Mouse (Mus musculus): ENCODE results near the gene Fam171a1. TPM values are rescaled to one million over a fixed set of nuclear protein-coding genes. Genes with fewer than 3 reads are reported as not detected.
"Not testable (repeated sequence)": the region's sequence is repeated elsewhere in the genome, so short reads cannot be mapped to it uniquely, and the experiment has no call there.

The Fam171a1 gene
- total RNA-seq, 2 experiments from 2014 or later, result 12.0 to 13.2 TPM

DNA sequence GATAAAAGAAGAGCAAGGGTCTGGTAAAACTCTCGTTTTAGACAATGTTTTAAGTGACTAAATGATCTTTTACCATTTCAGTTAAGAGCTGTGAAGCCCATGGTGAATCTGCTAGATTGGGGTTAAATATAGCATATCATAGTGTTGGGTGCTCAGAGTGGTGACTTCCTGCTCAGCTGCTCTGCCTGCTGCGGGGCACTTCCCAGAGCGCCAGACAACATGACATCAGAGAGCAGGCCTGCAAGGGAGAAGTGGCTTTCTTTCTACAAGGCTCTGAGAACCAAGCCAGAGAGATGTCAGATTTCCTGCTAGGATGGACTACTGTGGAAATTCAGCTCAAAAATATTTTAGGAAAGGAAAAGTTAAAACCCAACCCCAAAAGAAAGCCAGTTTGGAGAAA lies 57.8 kb downstream of the Fam171a1 start:
- DNase-seq, result peak; percentile 35 to 38

DNA sequence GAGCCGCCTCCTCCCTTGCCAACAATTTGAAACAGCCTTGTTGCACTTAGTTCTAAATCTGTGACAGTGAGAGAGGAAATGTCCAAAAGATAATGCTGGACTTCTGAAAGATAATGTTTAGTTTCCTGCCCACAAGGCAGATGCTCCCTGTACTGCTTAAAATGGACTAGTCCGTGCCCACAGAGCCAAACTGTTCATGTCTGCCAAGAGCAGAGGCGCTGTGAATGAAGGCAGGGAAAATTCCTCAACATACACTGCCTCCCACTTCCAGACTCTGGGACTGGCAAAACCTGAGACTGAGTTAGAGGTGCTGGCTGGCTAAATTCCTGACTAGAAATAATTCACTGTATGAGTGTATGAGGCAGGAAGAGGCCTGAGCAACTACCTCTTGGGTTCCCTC lies 58.6 kb downstream of the Fam171a1 start:
- DNase-seq, result no peak

DNA sequence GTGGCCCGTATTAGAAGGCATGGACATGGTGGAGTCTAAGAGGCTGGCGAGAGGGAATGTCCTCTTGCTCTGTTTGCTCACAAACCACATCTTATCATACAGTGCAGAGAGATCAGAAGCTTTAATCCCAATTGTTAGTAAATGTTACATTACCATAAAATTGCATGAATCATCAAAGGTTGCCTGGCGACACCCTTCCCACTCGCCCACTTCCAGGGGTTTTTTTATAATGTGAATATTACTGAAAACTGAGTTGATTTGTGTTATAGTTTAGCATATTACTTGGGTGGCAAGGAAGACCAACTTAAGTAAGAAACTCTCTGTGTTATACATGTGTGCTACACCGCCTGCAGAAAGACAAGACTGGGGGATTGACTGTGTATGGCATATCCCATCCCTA lies 60.9 kb downstream of the Fam171a1 start:
- DNase-seq, result no peak

DNA sequence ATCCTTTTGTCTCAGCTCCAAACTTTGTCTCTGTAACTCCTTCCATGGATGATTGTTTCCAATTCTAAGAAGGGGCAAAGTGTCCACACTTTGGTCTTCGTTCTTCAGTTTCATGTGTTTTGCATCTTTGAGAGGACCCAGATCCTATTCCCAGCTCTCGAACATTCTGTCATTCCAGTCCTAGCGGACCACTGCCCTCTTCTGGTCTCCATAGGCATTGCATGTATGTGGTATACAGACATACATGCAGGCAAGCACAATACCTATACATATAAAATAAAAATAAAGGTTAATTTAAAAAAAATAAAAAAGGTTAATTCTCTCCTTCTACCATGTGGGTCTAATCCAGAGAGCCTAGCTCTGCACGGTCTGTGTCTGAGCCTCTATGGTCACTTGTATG lies 62.0 kb downstream of the Fam171a1 start:
- DNase-seq, result not testable (repeated sequence)

DNA sequence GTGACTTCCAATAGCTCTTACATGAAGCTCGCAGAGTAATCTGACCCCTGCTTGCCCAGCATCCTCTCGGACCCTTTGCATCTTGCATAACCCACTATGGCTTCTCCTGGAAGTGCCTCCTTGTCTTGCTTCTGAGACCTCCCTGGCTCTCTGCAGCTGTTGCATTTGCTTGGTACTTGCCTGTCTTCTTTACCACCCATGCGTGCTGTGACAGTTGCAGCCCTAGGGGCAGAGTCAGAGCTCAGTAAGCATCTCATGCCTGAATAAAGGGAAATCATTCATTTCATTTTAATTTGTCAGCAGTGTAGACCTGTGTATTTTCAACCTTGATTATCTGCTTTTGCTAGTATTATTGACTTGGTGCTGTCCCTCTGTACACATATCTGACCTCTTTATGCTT lies 62.7 kb downstream of the Fam171a1 start:
- no peak for DNase-seq

DNA sequence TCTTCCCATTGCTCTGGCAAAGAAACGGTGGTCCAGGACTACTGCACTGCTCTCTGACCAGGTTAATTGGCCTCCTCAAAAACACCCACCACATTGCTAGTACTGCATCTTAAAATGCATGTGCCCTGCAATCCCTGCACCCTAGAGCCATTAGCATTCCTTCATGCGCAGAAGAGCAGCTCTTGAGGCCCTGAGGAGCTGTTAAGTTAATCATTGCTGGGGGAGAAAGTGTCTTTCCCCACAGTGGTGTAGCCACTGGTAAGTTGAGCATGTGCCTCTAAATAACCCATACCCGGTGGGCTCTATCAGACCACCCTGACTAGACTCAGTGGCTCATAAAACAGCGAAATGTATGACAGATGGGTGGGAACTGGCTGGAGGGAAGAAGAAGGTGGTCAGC lies 66.5 kb downstream of the Fam171a1 start:
- DNase-seq, result no peak

DNA sequence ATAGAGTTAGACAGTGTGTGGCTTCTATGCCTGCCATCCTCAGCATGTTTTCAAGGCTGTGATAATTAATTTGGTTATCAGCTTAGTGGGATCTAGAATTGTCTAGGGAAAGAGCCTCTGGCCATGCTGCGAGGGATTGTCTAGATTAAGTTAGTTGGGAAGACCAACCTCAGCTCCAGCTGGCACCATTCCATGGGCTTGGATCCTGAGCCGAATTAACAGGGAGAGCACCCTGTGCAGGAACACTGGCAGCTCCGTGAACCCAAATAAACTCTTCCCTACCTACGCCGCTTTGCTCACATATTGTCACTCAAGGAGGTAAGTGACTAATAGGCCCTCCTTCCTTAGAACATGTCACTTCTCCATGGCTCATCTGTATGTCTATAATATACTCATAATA lies 69.6 kb downstream of the Fam171a1 start:
- peak in 1 of 2 experiments; percentile 22 for DNase-seq

DNA sequence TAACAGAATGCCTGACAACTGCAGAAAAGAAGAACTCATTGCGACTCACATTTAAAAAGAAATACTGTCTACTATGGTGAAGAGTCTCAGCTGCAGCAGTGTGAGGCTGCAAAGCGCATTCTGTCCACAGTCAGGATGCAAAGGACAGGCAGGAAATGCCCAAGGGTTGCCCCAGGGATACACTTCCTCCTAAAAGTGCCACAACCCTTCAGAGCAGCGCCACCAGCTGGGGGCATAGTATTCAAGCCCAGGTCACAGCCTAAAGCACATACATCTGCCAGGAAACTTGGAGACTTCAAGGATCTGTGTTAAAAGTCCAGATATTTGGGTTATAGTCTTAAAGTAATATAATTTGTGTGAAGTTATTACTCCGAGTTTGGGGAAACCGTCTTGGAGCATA lies 71.3 kb downstream of the Fam171a1 start:
- peak in 1 of 2 experiments; percentile 22 for DNase-seq

DNA sequence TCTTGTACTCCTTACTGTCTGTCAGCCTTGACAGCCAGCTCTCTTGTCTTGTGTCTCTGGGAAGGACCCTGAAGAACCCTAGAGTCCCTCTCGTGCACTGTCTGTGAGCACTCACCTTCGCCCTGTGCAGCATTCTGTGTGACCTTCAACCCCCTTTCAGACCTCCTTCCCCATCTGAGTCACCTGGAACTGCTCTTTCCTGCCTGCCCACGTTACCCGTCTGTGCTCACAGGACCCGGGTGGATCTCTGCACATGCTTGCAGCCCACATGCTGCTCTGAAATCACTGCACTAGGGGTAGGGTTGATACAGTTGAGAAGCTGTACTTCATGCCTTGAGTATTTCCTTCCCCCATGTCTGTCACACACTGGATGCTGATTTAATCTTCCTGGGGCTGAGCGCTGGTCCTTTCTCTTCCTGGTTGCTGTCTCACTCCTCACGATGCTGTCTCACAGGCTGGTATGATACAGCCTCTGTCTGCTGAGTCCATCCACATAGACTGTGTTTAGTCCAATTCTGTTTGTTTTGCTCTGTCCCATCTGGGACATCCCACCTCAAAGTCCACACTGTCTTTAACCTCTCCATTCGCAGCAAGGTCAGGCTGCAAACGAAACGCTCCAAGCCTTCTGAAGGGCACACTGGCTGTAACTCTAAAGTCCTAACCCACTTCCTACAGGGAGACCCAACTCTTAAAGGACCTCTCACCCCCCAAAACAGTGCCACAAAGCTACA lies 74.9 kb downstream of the Fam171a1 start:
- no peak for DNase-seq

DNA sequence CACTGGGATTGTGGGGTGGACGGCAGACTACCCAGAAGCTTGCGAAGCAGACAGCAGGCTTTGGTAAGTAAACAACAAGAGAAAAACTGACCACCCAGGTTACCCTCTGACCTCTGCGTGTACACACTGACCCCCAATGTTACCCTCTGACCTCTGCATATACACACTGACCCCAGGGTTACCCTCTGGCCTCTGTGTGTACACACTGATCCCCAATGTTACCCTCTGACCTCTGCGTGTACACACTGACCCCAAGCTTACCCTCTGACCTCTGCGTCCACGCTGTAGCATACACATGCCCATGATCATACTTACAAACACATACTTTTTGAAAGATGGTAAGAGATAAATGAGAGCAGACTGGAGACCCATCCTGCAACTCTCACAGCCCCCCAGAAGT lies 77.1 kb downstream of the Fam171a1 start:
- no peak for DNase-seq

DNA sequence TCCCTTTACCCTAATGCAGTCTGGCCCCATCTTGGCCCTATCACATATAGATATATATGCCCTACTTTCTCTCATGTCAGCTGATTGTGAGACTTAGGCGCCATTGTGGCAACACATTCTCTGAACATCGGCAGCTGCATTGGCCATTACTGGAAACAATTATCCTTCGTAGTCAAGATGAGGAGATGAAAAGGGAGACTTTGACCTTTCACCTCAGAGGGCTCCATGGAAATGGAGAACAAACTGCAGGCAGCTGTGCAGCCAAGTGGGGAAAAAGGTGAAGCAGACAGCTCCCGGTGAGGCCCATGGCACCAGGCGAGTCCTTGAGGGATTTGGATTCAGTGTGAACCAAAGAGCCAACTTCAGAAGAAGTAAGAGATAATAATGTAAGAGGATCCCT lies 81.5 kb downstream of the Fam171a1 start:
- no peak for DNase-seq

DNA sequence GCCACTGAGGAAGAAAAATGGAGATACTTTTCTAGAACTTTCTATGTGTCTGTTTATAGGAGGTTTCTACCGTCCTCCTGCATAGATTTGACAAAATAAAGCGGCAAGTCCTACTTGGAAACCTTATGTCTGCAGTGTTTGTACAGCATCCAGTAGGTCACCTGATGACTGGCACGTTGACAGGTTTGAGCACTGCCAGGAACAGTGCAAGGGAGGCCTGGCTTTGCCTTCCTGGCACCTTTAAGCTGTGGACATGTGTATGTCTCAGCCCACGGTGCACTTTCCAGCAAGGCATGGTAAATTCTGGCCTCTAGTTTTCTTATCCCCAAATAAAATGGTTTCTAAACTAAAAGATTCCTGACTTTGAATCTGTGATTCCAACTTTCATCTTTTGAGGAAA lies 86.4 kb downstream of the Fam171a1 start:
- DNase-seq, result peak; percentile 52 to 75

DNA sequence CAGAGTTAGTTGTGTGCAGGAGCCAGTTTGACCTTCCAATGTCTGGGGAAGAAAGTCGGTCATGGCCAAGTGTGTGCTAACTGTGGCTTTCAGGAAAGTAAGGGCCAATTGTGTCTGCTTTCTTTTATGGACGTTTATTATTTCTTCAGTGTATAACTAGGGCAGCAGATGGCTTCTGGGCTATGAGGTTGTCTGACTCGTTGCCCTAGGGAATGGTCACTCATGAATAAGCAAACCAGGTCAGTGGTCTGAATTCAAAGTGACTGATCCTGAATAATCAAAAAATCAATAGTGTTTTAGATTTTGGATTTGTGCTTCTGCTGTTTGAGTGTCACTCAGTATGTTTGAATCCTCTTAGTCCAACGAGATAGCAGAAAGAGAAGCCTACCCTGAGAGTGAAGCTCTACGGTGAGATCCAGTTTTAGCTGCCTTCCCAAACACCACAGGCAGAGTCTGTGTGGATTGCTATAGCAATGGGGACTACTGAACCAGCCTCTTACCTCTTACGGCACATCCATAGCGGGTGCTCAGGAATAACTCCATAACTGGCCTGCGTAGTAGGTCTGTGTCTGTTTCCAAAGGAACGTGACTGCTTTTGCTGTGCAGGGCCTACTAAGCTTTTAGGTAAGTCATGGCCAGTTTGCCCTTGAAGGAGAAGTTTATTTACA lies 93.1 kb downstream of the Fam171a1 start:
- no peak for DNase-seq

DNA sequence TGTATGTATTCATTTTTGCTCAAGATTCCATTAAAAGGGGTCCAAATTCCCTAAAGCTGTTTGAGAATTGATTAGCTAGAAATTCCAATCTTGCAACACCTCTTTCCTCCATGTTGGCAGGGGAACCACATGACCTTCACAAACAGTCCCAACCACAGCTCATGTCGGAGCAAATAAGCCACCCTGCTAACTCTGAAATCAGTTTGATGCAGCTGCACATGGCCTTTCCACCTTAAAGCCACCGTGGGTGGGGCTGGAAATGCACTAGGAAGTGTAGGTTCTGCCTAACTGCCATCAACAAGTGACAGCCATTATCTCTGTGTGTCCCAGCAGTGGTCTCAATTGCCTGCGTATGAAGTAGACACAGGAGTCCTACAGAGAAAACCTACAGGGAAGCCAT lies 101.5 kb downstream of the Fam171a1 start:
- no peak for DNase-seq

DNA sequence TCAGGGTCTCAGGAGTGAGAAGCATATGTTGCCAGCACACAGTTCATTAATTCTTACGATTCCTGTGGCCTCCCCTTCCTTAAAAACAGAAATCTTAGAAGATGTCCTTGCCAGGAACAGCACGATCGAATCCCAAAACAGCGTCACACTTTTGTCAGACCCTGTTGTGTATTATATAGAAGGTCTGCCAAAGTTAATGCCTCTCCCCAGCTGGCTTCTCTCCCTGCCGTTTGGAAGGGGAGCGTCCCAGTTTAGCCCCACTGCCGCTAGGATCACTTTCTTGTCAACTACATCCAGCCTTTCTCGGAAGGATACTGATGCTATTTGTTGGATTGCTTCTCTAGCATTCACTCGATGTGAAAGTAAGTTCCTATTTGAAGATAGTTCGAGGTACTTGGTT lies 102.6 kb downstream of the Fam171a1 start:
- no peak for DNase-seq

DNA sequence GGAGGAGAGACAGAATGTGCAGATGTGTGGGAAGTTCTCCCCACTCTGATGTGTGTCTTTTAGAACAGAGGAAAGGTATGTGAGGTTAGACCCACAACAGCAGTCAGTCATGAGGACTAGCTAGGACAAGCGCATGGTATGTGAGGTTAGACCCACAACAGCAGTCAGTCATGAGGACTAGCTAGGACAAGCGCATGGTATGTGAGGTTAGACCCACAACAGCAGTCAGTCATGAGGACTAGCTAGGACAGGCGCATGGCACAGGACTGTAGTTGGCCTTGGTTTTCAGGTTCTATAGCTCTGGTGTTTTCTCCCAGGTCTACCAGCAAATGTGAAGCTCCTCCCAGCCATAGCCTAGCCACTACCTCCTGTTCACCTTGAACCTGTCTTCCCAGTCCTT lies 103.6 kb downstream of the Fam171a1 start:
- DNase-seq, result not testable (repeated sequence)

DNA sequence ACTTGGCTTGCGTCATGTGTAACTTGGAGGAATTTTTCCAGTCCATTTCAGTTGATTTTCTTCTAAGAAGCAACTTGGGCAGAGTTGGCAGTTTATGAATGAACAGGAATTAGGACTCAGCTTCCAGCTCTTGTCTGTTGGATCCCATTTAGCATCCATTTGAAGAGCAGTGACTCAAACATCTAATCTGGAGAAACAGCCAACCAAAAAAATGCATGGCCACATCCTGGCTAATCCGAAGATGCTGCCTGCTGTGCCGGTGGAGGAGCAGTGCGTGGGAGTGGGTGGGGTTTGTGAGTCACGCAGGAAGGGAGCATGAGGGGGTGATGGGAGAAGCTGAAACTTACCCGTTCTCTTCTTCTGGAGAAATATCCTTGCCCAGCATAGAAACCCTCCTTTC lies 104.2 kb downstream of the Fam171a1 start:
- peak in 1 of 2 experiments; percentile 19 for DNase-seq

DNA sequence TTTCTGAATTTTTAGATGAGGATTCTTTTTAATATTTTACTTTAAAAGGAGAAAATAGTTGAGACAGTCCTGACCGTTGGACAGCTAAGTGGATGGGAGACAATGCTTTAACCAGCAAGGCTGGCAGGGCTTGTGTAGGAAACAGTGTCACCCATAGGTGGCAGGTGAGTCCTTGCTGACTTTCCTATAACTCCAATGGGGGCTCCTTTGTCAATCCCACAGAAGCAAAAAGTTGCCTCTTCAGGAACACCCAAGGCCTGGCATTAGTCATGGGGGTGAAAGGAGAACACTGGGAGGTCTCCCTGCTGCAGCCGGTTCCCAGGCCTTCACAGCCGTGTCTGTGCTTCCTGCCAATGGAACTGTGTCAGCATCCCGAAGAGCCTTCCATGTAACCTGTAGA lies 114.5 kb downstream of the Fam171a1 start:
- peak in 1 of 2 experiments; percentile 26 for DNase-seq

DNA sequence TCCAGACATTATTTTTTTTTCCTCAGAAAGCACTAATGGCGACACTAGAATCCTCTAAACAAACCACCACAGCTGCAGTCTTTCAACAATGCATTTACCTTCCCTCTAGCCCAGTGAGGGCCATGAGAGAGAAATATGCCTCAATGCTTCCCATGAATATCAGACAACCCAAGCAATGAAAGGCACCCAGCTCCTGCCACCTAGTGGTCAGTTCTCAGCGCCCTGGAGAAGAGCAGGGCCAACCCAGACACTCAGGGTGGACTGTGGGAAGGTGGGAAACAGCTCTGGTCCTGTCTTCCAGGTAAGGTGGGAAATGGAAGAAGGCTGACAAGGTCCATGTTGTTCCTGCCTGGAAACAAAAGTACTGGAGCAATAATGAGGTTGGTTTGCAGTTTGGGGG lies 115.0 kb downstream of the Fam171a1 start:
- DNase-seq, result peak; percentile 66 to 86

DNA sequence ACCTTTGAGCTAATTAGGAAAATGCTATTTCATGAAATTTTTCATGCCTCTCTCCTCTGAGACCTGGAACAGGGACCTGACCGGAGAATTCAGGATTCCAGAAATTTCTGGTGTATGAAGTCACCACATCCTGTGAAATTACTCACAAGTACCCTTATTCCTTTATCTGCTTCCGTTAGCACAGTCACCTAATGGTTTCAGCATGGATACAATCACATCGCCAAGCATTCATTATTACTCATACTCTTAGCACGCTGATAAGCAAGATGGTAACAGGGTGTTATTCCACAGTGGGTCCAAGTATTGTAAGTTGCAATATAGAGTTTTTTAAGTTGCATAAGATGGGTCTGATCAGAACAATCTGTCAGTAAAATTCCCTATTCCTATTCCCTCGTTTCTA lies 125.2 kb downstream of the Fam171a1 start:
- DNase-seq, result peak in 1 of 2 experiments; percentile 29

DNA sequence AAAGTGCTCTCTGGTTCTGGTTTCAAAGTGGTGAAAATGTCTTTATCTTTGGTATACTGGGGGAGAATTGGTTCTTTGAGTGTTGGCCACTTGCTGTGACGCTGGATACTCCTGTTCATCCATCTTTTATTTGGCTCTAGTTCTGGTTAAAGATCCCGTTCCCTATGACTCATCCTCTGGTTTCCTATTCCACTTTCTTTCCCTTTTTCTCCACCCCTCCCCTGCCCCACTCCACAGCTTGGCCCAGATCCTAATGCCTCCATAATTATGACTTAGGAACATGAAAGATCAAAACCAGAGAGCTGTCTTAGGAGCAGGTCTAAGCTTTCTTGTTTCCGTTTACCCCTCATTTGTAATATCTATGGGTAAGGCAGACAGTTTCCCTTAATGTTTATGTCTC lies 130.2 kb downstream of the Fam171a1 start:
- DNase-seq, result no peak

DNA sequence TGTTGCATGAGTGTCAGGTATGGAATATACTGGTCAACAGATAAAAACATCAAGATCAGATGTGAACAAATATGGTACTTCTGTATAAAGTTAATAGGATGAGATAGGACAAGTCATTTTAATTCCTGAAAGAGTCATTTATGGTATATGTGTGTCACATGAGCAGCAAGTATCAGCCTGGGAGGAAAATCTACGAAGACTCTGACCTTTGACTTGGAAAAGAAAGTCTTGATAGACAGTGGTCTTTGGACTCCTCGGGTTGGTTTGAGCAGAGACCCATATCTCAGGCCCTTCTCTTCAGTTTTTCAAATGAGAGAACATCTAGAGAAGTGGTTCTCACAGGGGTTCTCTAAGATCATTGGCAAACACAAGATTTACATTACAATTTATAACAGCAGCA lies 137.3 kb downstream of the Fam171a1 start:
- DNase-seq, result no peak

DNA sequence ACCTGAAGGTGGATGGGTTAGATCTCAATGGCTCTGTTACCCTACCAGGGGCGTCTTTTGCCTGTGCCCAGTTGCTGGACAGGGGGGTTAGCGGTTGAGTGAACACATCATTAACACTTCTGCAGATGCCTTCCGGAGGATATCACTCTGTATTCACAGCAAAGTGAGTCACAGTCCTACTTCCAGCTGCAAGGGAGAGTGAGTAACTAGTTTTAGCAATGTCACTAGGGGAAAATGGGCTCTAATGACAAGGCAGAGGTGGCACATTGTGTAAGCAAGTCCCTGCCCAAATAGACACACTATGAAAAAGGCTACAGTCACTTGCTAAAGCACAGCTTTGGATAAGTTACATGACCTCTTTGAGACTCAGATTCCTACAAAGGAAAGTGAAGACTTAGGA lies 152.4 kb downstream of the Fam171a1 start:
- DNase-seq, result no peak

DNA sequence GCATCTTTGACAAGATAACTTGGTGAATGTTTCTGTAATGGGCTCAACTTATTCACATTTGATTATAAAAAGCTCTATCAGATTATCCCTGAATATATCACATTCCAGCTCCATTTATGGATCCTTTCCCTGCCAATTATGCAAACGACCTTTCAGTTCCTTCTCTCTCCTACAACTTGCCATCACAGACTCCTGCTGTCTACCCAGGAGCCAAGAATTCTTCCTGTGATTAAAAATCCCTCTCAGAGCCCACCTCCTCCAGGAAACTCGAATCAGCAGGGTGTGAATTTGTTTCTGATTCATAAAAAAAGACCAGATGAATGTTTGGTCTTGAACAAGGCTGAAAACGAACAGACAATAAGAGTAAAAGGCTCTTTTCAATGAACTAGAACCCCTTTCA lies 153.9 kb downstream of the Fam171a1 start:
- DNase-seq, result no peak

Data from heart, adult 18-20 months (tissue).